Mouse (Mus musculus): Measurements from ENCODE around the gene Slc2a9.

Slc2a9 gene

GRCm38 (mm10) chr5:38469891-38470578 lies 32.9 kb downstream of the Slc2a9 start:
- peak; percentile 83 for DNase-seq (ENCODE audit: low read depth)

DNA sequence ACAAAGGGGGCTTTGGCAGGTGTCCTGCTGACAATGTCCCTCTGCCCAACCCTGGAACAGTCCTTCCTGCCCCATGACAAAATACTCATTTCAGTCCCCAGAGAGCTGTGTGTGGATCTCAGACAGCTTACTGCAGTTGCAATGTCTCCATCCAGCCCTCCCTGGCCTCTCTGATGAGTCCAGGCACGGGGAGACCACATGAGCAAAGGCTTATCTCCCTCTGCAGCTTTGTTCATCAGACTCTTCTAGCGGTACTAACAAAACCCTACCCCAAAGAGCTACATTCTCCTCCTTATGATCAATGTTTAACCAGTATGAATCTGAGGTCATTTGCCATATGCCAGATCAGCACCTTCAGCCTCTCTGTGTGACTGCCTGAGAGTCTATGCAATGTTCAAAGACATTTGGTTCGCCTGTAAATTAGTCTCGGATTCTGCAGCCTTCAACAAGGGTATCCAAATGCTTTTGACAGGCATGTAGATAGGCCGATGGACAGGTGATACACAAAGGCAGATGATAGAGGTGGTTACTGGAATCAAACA lies 36.3 kb downstream of the Slc2a9 start:
- DNase-seq (ENCODE audit: low read depth), result no peak

DNA sequence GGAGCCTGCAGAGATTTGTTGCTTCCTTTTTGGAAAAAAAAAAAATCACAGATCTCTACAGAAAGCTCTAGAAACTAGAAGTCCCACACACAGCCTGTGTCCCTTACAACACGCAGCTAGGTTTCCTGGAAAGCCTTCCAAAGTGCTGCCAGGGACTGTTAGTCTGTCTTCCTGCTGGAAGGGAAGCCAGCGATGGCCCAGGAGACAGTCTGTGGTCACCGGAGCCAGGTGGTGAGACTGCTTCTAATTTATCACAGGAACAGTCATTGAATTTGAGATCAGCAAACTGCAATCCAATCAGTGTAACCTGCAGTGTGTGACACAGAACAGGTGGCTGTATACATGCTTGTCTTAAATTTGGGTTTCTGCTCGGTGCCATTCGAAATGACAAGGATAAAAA lies 41.7 kb downstream of the Slc2a9 start:
- no peak for DNase-seq (ENCODE audit: low read depth)

GRCm38 (mm10) chr5:38450936-38451335 lies 52.0 kb downstream of the Slc2a9 start:
- no peak for DNase-seq (ENCODE audit: low read depth)

DNA sequence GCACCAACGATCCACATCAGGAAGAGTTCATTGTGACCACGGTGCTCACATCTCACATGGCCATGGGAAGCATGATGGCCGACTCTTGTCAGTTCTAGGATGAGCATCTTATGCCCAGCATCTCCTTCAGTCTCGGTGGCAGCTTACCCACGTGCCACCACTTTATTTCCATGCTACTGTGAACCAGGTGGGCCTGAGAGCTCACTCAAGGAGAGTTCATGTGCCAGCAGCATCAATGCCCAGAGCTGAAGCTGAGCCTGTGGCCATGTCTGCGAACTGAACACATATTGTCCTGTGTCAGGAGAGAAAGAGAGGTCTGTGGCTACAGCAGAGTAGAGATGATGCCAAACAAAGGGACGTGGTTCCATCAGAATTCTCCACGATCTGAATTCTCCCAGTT lies 53.3 kb downstream of the Slc2a9 start:
- DNase-seq (ENCODE audit: low read depth), result no peak

GRCm38 (mm10) chr5:38448121-38448520 lies 54.8 kb downstream of the Slc2a9 start:
- no peak for DNase-seq (ENCODE audit: low read depth)

- DNase-seq (ENCODE audit: low read depth), result peak; percentile 65
These were observed 56.5 kb downstream of the Slc2a9 start for GRCm38 (mm10) chr5:38446316-38446975.

GRCm38 (mm10) chr5:38441088-38441839 lies 61.7 kb downstream of the Slc2a9 start:
- no peak for DNase-seq (ENCODE audit: low read depth)

GRCm38 (mm10) chr5:38440252-38441005 lies 62.5 kb downstream of the Slc2a9 start:
- no peak for DNase-seq (ENCODE audit: low read depth)

DNA sequence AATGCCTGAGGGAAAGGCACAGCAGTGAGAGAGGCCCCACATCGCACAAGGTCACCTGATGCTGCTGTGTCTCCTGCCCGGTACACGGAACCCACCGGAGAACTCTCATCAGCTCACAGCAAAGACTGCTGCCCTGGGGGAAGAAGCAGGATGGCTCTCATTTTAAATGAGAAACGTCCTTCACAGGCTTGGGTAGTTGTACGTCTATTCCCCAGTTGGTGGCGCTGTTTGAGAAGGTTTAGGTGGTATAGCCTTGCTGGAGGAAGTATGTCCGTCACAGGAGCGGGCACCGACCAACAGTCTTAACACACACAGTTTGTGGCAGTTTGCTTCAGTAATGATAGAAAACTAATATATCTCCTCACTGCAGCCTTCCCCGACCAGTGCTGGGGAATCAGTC lies 66.3 kb downstream of the Slc2a9 start:
- DNase-seq (ENCODE audit: low read depth), result no peak

GRCm38 (mm10) chr5:38434875-38435274 lies 68.1 kb downstream of the Slc2a9 start:
- no peak for DNase-seq (ENCODE audit: low read depth)

DNA sequence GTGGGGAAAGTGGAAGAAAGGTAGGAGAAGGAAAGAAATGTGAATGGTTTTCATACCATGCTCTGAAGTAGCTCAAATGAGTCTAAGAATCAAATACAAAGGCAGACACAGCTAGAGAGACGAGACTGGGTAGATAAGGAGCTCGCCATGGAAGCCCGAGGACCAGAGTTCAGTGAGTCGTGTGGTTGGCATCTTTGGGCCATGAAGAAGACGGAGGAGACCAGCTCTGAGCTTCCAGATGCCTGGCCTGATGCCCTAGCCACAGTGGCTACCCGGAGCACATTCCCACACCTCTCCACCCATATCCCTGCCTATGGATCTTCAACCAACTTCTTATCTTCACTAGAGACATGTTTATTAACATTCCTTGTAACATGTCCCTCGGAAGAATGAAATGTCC lies 71.7 kb downstream of the Slc2a9 start:
- DNase-seq (ENCODE audit: low read depth), result peak; percentile 43

- no peak for DNase-seq (ENCODE audit: low read depth)
These were observed 73.8 kb downstream of the Slc2a9 start for GRCm38 (mm10) chr5:38429106-38429505.

GRCm38 (mm10) chr5:38427757-38428156 lies 75.2 kb downstream of the Slc2a9 start:
- DNase-seq (ENCODE audit: low read depth), result no peak

DNA sequence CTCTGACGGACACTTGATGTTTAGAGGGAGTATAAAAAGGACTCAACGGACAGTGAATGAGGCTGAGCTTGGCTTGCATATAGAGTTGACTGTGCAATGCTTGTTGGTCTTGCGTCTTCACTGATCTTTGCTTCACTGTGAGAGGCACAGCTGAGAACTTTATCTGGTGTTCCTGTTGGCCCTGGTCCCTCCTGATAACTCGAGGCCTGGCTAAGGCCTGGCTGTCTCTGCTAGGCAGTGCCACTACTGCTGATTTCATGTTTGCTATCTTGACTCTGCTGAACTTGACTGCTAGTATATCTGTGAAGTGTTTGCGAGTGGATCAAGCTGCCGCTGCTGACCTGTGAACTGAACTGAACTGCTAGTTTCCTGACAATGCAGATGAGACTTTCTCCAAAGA lies 77.4 kb downstream of the Slc2a9 start:
- no peak for DNase-seq (ENCODE audit: low read depth)

DNA sequence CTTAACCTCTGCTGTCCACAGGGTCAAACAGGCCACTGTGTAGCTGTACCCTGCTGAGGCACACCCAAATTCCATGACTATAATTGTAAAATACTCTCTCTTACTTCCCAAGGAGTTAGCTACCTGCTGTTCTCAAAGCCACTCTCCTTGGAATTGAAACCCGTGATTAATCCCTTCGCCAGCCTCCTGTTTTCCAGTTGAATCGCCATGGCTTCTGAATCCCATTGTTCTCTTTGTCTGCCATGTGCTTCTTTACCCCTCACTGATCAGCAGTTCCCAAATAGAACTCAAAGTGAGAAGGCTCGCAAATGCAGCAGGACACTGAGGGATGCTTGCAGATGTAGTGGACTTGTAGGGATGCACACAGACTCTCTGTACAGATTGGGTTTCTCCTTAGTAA lies 80.5 kb downstream of the Slc2a9 start:
- no peak for DNase-seq (ENCODE audit: low read depth)

DNA sequence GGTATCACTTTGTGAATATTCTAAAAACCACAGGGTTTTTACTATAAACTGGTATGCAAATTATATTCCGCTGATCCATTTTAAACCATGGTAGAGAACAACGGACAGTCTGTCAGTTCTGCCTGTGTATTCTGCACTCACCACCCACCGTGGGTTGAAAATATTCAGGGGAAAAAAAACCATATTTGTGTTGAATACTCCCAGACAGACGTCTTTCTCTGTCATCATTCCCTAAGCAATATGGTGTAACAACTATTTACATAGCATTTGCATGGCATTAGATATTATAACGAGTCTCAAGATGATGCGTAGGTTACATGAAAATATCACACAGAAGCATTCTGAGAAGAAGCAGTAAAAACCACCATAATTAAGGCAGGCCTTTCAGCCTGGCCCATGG lies 84.1 kb downstream of the Slc2a9 start:
- DNase-seq (ENCODE audit: low read depth), result no peak

GRCm38 (mm10) chr5:38403612-38404011 lies 99.3 kb downstream of the Slc2a9 start:
- DNase-seq (ENCODE audit: low read depth), result no peak

GRCm38 (mm10) chr5:38402288-38402687 lies 100.7 kb downstream of the Slc2a9 start:
- no peak for DNase-seq (ENCODE audit: low read depth)

DNA sequence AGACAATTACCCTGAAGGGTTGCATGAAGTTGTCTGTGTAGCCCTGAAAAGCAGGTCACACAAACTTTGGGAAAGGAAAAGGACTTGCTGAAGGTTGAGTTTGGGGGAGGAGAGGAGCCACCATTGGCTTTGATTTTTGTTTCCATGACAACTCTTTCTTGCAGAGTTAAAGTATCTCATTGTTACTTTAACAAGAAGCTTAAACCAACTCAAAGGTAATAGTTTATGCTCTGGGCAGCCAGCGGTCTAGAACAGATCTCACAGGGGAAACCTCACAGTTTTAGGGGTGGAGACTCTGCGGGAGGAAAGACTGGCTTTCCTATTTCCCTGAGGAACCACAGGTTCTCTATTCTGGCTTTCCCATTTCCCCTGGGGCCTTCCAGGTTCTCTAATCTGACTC lies 114.1 kb downstream of the Slc2a9 start:
- DNase-seq (ENCODE audit: low read depth), result no peak

DNA sequence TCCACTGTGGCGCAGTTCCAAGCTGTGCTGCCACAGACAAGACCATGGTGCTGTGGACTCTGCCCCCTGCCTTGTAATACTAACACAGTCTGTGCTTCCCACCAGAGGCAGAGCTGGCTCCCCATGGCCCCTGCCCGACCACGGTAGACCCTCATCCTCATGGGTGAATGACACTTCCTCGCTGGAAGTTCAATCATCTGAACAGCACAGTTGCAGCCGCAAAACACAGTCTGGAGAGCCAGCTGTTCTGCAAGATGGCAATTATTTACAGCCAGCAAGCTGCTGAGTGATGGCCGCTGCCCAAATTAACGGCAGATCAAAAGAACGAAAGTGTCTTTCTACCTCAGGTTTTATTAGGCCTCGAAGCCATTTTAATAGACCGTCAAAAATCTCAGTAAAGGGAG lies 114.5 kb downstream of the Slc2a9 start:
- no peak for DNase-seq (ENCODE audit: low read depth)

GRCm38 (mm10) chr5:38379970-38380369 lies 123.0 kb downstream of the Slc2a9 start:
- no peak for DNase-seq (ENCODE audit: low read depth)

Data from NIH3T3 (cell line).